Mouse (Mus musculus): ENCODE data around the gene Enpp1.

GRCm38 (mm10) chr10:24727478-24727877, 15.5 kb upstream of the Enpp1 start:
- TF ChIP-seq CTCF (IDR thresholded peaks at IDR 0.05; ENCODE audit: control insufficient read depth, insufficient read depth, low read length) (no peak), POLR2A (IDR thresholded peaks at IDR 0.05; ENCODE audit: borderline replicate concordance, control insufficient read depth, low read depth, low read length) (no peak)
